Mouse (Mus musculus): ENCODE results near the gene Tex12. TPM values are rescaled to one million over a fixed set of nuclear protein-coding genes. Genes with fewer than 3 reads are reported as not detected.

Tex12 gene
- polyA plus RNA-seq, 1 experiment from 2014 or later, result not detected

DNA sequence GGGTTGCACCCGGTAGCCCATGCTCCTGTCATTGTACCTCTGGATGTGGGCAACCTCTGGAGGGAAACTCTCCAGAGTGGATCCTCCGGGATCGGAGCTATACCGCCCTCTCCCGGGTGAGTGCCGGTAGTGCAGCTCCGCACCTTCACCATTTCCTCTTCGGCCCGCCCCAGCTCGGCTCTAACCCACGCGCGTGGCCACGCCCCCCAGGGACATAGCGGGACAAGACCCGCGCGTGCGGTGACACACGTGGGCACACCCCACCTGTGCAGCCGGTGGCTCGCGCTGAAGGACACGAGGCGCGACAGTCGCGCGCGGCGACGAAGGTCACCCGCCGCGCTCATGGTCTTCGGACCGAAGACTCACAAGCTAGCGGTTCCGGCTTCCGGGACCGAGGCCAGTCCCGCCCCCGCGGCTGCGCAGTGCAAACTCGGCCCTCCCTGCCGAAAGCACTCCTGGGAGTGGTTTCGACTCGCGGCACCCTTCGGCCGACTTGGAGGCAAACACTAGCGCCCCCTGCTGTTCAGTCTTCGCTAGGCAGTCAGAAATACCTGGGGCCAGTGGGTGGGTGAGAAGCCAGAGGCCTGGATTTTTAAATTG is 32.7 kb downstream of the Tex12 start, which contains the start of gene Pts:
TSS of gene Pts (minus strand) at position 432 of the 600 bp plus-strand sequence.
- no peaks in the 10 kb centered on the region for H3K36me3 ChIP-seq (ENCODE audit: control insufficient read depth, insufficient read depth, low read length)
- H3K9me3 ChIP-seq (ENCODE audit: control insufficient read depth, low read length), result no peaks in the 10 kb centered on the region
- peak within 1 kb of the TSS; percentile 58 for H3K4me2 ChIP-seq (ENCODE audit: low read depth)
- peaks cover 6% of the 10 kb centered on the region; the same call in 1 of the 2 replicates for H3K4me1 ChIP-seq (ENCODE audit: control insufficient read depth, insufficient read depth, low read length)
- WGBS, result under 1% methylated on average over 52 of the region's 54 CpGs
- H3K9ac ChIP-seq (ENCODE audit: low read length), result peak within 1 kb of the TSS; percentile 80
- H3K27me3 ChIP-seq (ENCODE audit: control insufficient read depth, insufficient read depth, low read length), result no peaks in the 10 kb centered on the region
- peak; percentile 99 for DNase-seq (ENCODE audit: low spot score)
- peak; percentile 99 for ATAC-seq (ENCODE audit: insufficient read depth, low FRiP score, low TSS enrichment)
- 0 out of 2 replicates have a peak within 1 kb of the TSS, but pooled peaks have one; percentile 44 for H3K27ac ChIP-seq (ENCODE audit: low read depth, low read length)
- peak within 1 kb of the TSS; percentile 78 for H3K4me3 ChIP-seq (ENCODE audit: low read depth, low read length)

DNA sequence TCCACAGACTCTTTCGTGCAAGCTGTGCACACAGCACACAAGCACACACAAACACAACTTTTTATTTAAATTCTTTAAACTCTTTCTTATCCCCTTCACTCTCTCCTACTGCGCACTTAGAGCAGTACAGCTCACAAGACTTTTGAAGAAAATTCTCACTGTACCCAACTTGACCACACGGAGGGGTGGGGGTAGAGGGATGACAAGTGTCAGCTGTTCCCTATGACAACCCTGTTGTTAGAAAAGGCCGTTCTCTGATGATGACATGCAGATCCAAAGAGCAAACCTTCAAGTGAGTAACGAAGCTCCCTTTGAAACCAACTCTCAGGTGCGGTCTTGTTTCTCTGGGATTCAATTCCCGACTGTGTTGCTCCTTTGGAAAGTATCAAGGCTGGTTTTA is 33.3 kb downstream of the Tex12 start:
- H3K27ac ChIP-seq (ENCODE audit: low read depth, low read length), result no peak overlapping the region
- no peak; the same call in 1 of the 2 replicates for ATAC-seq (ENCODE audit: insufficient read depth, low FRiP score, low TSS enrichment)
- peak overlapping the region; percentile 58 for H3K4me2 ChIP-seq (ENCODE audit: low read depth)
- H3K9me3 ChIP-seq (ENCODE audit: control insufficient read depth, low read length), result no peaks in the 10 kb centered on the region
- no peak for DNase-seq (ENCODE audit: low spot score)
- WGBS, result 48% methylated on average over 7 of the region's 7 CpGs
- no peaks in the 10 kb centered on the region for H3K36me3 ChIP-seq (ENCODE audit: control insufficient read depth, insufficient read depth, low read length)
- H3K9ac ChIP-seq (ENCODE audit: low read length), result peak overlapping the region; percentile 80; the same call in 1 of the 2 replicates
- H3K4me1 ChIP-seq (ENCODE audit: control insufficient read depth, insufficient read depth, low read length), result peaks cover 6% of the 10 kb centered on the region; the same call in 1 of the 2 replicates
- H3K4me3 ChIP-seq (ENCODE audit: low read depth, low read length), result peak overlapping the region; percentile 78
- H3K27me3 ChIP-seq (ENCODE audit: control insufficient read depth, insufficient read depth, low read length), result no peaks in the 10 kb centered on the region

GRCm38 (mm10) chr9:50525585-50525984 is 35.5 kb downstream of the Tex12 start:
- Histone ChIP-seq H3K27ac (ENCODE audit: low read depth, low read length) (no peak overlapping the region), H3K36me3 (ENCODE audit: control insufficient read depth, insufficient read depth, low read length) (no peaks in the 10 kb centered on the region), H3K27me3 (ENCODE audit: control insufficient read depth, insufficient read depth, low read length) (no peaks in the 10 kb centered on the region), H3K4me1 (ENCODE audit: control insufficient read depth, insufficient read depth, low read length) (peaks cover 6% of the 10 kb centered on the region; the same call in 1 of the 2 replicates), H3K4me2 (ENCODE audit: low read depth) (no peak overlapping the region), H3K4me3 (ENCODE audit: low read depth, low read length) (no peak overlapping the region), H3K9ac (ENCODE audit: low read length) (no peak overlapping the region), H3K9me3 (ENCODE audit: control insufficient read depth, low read length) (no peaks in the 10 kb centered on the region)
- DNase-seq (ENCODE audit: low spot score) (no peak), ATAC-seq (ENCODE audit: insufficient read depth, low FRiP score, low TSS enrichment) (no peak)
- WGBS, result 78% methylated on average over 5 of the region's 5 CpGs

- DNase-seq (ENCODE audit: low spot score) (no peak), ATAC-seq (ENCODE audit: insufficient read depth, low FRiP score, low TSS enrichment) (no peak)
- 93% methylated on average over 5 of the region's 5 CpGs for WGBS
- no peak overlapping the region for H3K4me2 ChIP-seq (ENCODE audit: low read depth)
- H3K36me3 ChIP-seq (ENCODE audit: control insufficient read depth, insufficient read depth, low read length), result no peaks in the 10 kb centered on the region
- no peaks in the 10 kb centered on the region for H3K9me3 ChIP-seq (ENCODE audit: control insufficient read depth, low read length)
- H3K27me3 ChIP-seq (ENCODE audit: control insufficient read depth, insufficient read depth, low read length), result no peaks in the 10 kb centered on the region
- no peak overlapping the region for H3K4me3 ChIP-seq (ENCODE audit: low read depth, low read length)
- peaks cover 6% of the 10 kb centered on the region; the same call in 1 of the 2 replicates for H3K4me1 ChIP-seq (ENCODE audit: control insufficient read depth, insufficient read depth, low read length)
- no peak overlapping the region for H3K9ac ChIP-seq (ENCODE audit: low read length)
- no peak overlapping the region for H3K27ac ChIP-seq (ENCODE audit: low read depth, low read length)
Observed at GRCm38 (mm10) chr9:50524936-50525335, 36.2 kb downstream of the Tex12 start.

GRCm38 (mm10) chr9:50522574-50522973 is 38.6 kb downstream of the Tex12 start:
- WGBS, result 85% methylated on average over 5 of the region's 5 CpGs
- DNase-seq (ENCODE audit: low spot score), result no peak
- H3K36me3 ChIP-seq (ENCODE audit: control insufficient read depth, insufficient read depth, low read length), result no peaks in the 10 kb centered on the region
- no peaks in the 10 kb centered on the region for H3K27me3 ChIP-seq (ENCODE audit: control insufficient read depth, insufficient read depth, low read length)
- no peak for ATAC-seq (ENCODE audit: insufficient read depth, low FRiP score, low TSS enrichment)
- H3K4me3 ChIP-seq (ENCODE audit: low read depth, low read length), result no peak overlapping the region
- H3K9me3 ChIP-seq (ENCODE audit: control insufficient read depth, low read length), result no peaks in the 10 kb centered on the region
- H3K4me1 ChIP-seq (ENCODE audit: control insufficient read depth, insufficient read depth, low read length), result peaks cover under 1% of the 10 kb centered on the region; the same call in 1 of the 2 replicates
- no peak overlapping the region for H3K4me2 ChIP-seq (ENCODE audit: low read depth)
- no peak overlapping the region for H3K9ac ChIP-seq (ENCODE audit: low read length)
- H3K27ac ChIP-seq (ENCODE audit: low read depth, low read length), result no peak overlapping the region

DNA sequence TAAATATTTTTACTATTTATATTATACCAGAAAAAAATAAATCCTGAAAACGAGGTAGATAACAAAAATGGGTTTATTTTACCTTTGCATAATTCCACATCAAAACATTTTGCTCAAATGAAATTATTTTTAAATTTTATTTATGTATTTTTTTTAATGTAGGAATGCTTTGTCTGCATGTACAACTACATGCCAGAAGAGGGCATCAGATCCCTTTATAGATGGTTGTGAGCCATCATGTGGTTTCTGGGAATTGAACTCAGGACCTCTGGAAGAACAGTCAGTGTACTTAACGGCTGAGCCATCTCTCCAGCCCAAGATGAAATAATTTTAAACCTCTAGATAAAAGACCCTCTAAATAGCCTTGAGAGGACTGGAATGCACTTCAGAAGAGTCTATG is 39.6 kb downstream of the Tex12 start:
- H3K4me2 ChIP-seq (ENCODE audit: low read depth), result no peak overlapping the region
- 72% methylated on average over 2 of the region's 2 CpGs for WGBS
- H3K4me3 ChIP-seq (ENCODE audit: low read depth, low read length), result no peak overlapping the region
- H3K36me3 ChIP-seq (ENCODE audit: control insufficient read depth, insufficient read depth, low read length), result no peaks in the 10 kb centered on the region
- no peaks in the 10 kb centered on the region for H3K4me1 ChIP-seq (ENCODE audit: control insufficient read depth, insufficient read depth, low read length)
- ATAC-seq (ENCODE audit: insufficient read depth, low FRiP score, low TSS enrichment), result no peak
- H3K9me3 ChIP-seq (ENCODE audit: control insufficient read depth, low read length), result no peaks in the 10 kb centered on the region
- no peak for DNase-seq (ENCODE audit: low spot score)
- H3K9ac ChIP-seq (ENCODE audit: low read length), result no peak overlapping the region
- no peak overlapping the region for H3K27ac ChIP-seq (ENCODE audit: low read depth, low read length)
- no peaks in the 10 kb centered on the region for H3K27me3 ChIP-seq (ENCODE audit: control insufficient read depth, insufficient read depth, low read length)

- DNase-seq (ENCODE audit: low spot score) (no peak), ATAC-seq (ENCODE audit: insufficient read depth, low FRiP score, low TSS enrichment) (no peak)
- Histone ChIP-seq H3K9ac (ENCODE audit: low read length) (no peak overlapping the region), H3K27ac (ENCODE audit: low read depth, low read length) (no peak overlapping the region), H3K36me3 (ENCODE audit: control insufficient read depth, insufficient read depth, low read length) (no peaks in the 10 kb centered on the region), H3K4me2 (ENCODE audit: low read depth) (no peak overlapping the region), H3K4me1 (ENCODE audit: control insufficient read depth, insufficient read depth, low read length) (no peaks in the 10 kb centered on the region), H3K4me3 (ENCODE audit: low read depth, low read length) (no peak overlapping the region), H3K9me3 (ENCODE audit: control insufficient read depth, low read length) (no peaks in the 10 kb centered on the region), H3K27me3 (ENCODE audit: control insufficient read depth, insufficient read depth, low read length) (no peaks in the 10 kb centered on the region)
- 90% methylated on average over 6 of the region's 6 CpGs for WGBS
Observed at GRCm38 (mm10) chr9:50520748-50521147, 40.4 kb downstream of the Tex12 start.

DNA sequence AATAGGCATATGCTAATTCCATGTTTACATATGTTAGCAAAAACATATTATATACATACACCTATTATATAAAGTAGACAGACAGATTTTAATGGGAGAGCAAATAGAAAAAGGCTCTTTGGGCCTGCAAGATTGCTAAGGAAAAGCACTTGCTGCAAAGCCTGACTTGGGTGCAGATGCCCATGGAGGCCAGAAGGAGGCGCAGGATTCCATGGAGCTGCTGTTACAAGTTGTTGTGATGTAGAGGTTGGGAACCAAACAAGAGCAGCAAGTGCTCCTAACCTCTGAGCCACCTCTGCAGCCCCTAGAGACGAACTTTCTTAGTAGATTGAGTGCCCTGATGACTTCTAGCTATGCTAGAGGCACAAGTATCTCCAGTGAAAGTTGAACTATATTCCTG is 42.3 kb downstream of the Tex12 start:
- DNase-seq (ENCODE audit: low spot score), result peak; percentile 35
- H3K9me3 ChIP-seq (ENCODE audit: control insufficient read depth, low read length), result no peaks in the 10 kb centered on the region
- no peak for ATAC-seq (ENCODE audit: insufficient read depth, low FRiP score, low TSS enrichment)

DNA sequence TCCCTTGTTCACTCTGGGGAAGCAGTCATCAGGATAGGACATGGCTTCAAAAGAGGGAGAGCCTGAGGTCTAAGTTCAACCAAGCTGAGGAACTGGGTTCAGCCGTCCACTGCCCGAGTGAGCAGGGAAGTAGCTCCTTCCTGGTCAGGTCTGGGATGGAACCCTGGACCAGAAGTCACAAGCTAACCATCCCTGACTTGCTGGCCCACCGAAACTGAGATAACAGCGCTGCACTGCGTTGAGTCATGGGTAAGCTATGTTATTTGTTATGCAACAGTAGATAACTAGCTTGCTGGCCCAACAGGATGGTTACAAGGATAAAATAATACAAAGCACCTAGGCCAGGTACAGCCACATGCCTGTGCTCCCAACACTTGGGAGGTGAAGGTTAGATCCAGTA is 45.7 kb downstream of the Tex12 start:
- Histone ChIP-seq H3K27me3 (ENCODE audit: control insufficient read depth, insufficient read depth, low read length) (no peaks in the 10 kb centered on the region), H3K36me3 (ENCODE audit: control insufficient read depth, insufficient read depth, low read length) (no peaks in the 10 kb centered on the region), H3K4me2 (ENCODE audit: low read depth) (no peak overlapping the region), H3K4me3 (ENCODE audit: low read depth, low read length) (no peak overlapping the region), H3K9me3 (ENCODE audit: control insufficient read depth, low read length) (no peaks in the 10 kb centered on the region), H3K27ac (ENCODE audit: low read depth, low read length) (no peak overlapping the region), H3K9ac (ENCODE audit: low read length) (no peak overlapping the region), H3K4me1 (ENCODE audit: control insufficient read depth, insufficient read depth, low read length) (no peaks in the 10 kb centered on the region)
- no peak for ATAC-seq (ENCODE audit: insufficient read depth, low FRiP score, low TSS enrichment)
- DNase-seq (ENCODE audit: low spot score), result no peak
- WGBS, result 82% methylated on average over 5 of the region's 5 CpGs

More for the DNA sequence above, 42.3 kb downstream of the Tex12 start:
- no peaks in the 10 kb centered on the region for H3K27me3 ChIP-seq (ENCODE audit: control insufficient read depth, insufficient read depth, low read length)
- H3K27ac ChIP-seq (ENCODE audit: low read depth, low read length), result no peak overlapping the region
- H3K36me3 ChIP-seq (ENCODE audit: control insufficient read depth, insufficient read depth, low read length), result no peaks in the 10 kb centered on the region
- H3K9ac ChIP-seq (ENCODE audit: low read length), result no peak overlapping the region
- no peak overlapping the region for H3K4me3 ChIP-seq (ENCODE audit: low read depth, low read length)
- WGBS, result 9% methylated on average over 2 of the region's 2 CpGs
- no peaks in the 10 kb centered on the region for H3K4me1 ChIP-seq (ENCODE audit: control insufficient read depth, insufficient read depth, low read length)
- no peak overlapping the region for H3K4me2 ChIP-seq (ENCODE audit: low read depth)
